13 mouse cellular contexts compared by ENCODE assay signal in genomic region chr2:32824181-32824580, GRCm38 (mm10). TPM values are rescaled to one million over a fixed set of nuclear protein-coding genes. Genes with fewer than 3 reads are reported as not detected.
DNase-seq lines count a peak whose midpoint lies in the region; TF ChIP-seq lines count a peak whose summit lies in the region.
"Had no signal": no experiment of that assay in that cellular context is flagged by ENCODE, and none has a peak within 500 bp of the region (broad histone marks: within the 10 kb centered on the region; RNA-seq: fewer than 3 reads in every experiment).

No protein-coding gene starts in this region.

- no peak overlapping the region for H3ac ChIP-seq in myocyte (ENCODE audit: control insufficient read depth, insufficient read length)

- no peak for TF ChIP-seq POLR2A in myocyte (IDR thresholded peaks at IDR 0.05; ENCODE audit: insufficient read length, low read depth)

- peak overlapping the region; percentile 53; the same call in 1 of the 2 replicates for H3K27ac ChIP-seq in left cerebral cortex, adult 2 months

- H3K4me3 ChIP-seq in left cerebral cortex, adult 2 months = no peak overlapping the region
- H3K4me3 ChIP-seq in myocyte = no peak overlapping the region
- H3K4me3 ChIP-seq: neural tube, embryonic 12.5 days had no signal

- intact Hi-C loops in left cerebral cortex, adult 2 months (cut with DNase I) = no loop called here
- intact Hi-C loops in left cerebral cortex, postnatal 14 days (cut with DNase I) = no loop called here

- no peak for TF ChIP-seq CTCF in left cerebral cortex, adult 2 months (IDR thresholded peaks at IDR 0.05)

- H3K27me3 ChIP-seq in myocyte (ENCODE audit: control insufficient read depth, insufficient read depth, insufficient read length) = no peaks in the 10 kb centered on the region
- H3K27me3 ChIP-seq: neural tube, embryonic 12.5 days; Patski had no signal

- DNase-seq in embryo, embryonic 10 days (ENCODE audit: low spot score) = peak; percentile 45
- DNase-seq in embryo, embryonic 9.5 days (ENCODE audit: extremely low spot score) = no peak
- DNase-seq in left cerebral cortex, adult 2 months (ENCODE audit: extremely low spot score in 1 of 2, low spot score in 2 of 2) = no peak
- no peak for DNase-seq in left cerebral cortex, postnatal 14 days (ENCODE audit: low spot score in 2 of 2)
- peak; percentile 52 for DNase-seq in embryo, embryonic 11 days
- no peak for DNase-seq in gastrocnemius, adult 18-20 months (ENCODE audit: low spot score)
- DNase-seq in adipocyte (ENCODE audit: low spot score) = no peak
- DNase-seq: gastrocnemius, postnatal 36 days; spleen, adult 18-20 months had no signal

- no peak overlapping the region for H3K4me2 ChIP-seq in myocyte (ENCODE audit: low read depth)
- H3K4me2 ChIP-seq: neural tube, embryonic 12.5 days had no signal

- peaks cover 3% of the 10 kb centered on the region for H3K36me3 ChIP-seq in myocyte (ENCODE audit: control insufficient read depth, insufficient read depth)

- H3K79me2 ChIP-seq in myocyte (ENCODE audit: control insufficient read depth, insufficient read depth) = no peaks in the 10 kb centered on the region

TF ChIP-seq in myocyte, 11 proteins besides CTCF, POLR2A, EP300 and RAD21:
- TF ChIP-seq MYOG (IDR thresholded peaks at IDR 0.05; ENCODE audit: control insufficient read depth in 1 of 3, insufficient read depth in 1 of 3, insufficient read length in 2 of 3, low read depth in 2 of 3) = peak in 1 of 3 experiments; percentile 30
- TF ChIP-seq E2F4 (IDR thresholded peaks at IDR 0.05; ENCODE audit: insufficient read depth) = no peak
- no peak for TF ChIP-seq MAX (IDR thresholded peaks at IDR 0.05; ENCODE audit: low read depth)
- TF ChIP-seq REST (IDR thresholded peaks at IDR 0.05; ENCODE audit: insufficient read depth, insufficient read length) = no peak
- peak in 2 of 3 experiments; percentile 7 to 10 for TF ChIP-seq MYOD1 (IDR thresholded peaks at IDR 0.05; ENCODE audit: control insufficient read depth in 1 of 3, insufficient read length in 2 of 3, low read depth in 2 of 3)
TF ChIP-seq in myocyte: peak in this region for 2.

RNA-seq across cellular contexts. Expression of gene Stxbp1, which starts 22.9 kb away (rescaled TPM):
- total RNA-seq in left cerebral cortex, adult 2 months (2021) = 100 to 1,000 TPM; 947 to 984 TPM
- 1,000 to 10,000 TPM; 1,032 to 1,038 TPM for total RNA-seq in left cerebral cortex, postnatal 14 days (2021)
- 32.2 TPM for polyA plus RNA-seq in myocyte (2012; fragmentation: generic; extraction: Trizol)
- total RNA-seq in gastrocnemius, adult 18-20 months (2021) = 1 to 10 TPM; 1.9 to 6.0 TPM

RNA-seq across cellular contexts. Expression of gene Cfap157, which starts 40.0 kb away (rescaled TPM):
- total RNA-seq in left cerebral cortex, adult 2 months (2021) = under 1 TPM; 0.20 to 0.61 TPM
- under 1 TPM in 1 of 2 experiments, not detected in 1; 0.33 TPM for total RNA-seq in left cerebral cortex, postnatal 14 days (2021)
- polyA plus RNA-seq in myocyte (2012; fragmentation: generic; extraction: Trizol) = 0.30 TPM
- total RNA-seq in gastrocnemius, adult 18-20 months (2021) = not detected
- total RNA-seq: gastrocnemius, postnatal 36 days; liver, adult 2 months had no signal
- polyA plus RNA-seq: liver, adult 2 months had no signal

RNA-seq across cellular contexts. Expression of gene Ptrh1, which starts 48.6 kb away (rescaled TPM):
- total RNA-seq in left cerebral cortex, adult 2 months (2021) = 1 to 10 TPM; 7.9 to 9.3 TPM
- total RNA-seq in left cerebral cortex, postnatal 14 days (2021) = 1 to 10 TPM; 6.1 to 7.6 TPM
- polyA plus RNA-seq in myocyte (2012; fragmentation: generic; extraction: Trizol) = 74.1 TPM
- total RNA-seq in gastrocnemius, adult 18-20 months (2021) = 1 to 10 TPM; 1.2 to 1.6 TPM

RNA-seq across cellular contexts. Expression of gene Ttc16, which starts 48.7 kb away (rescaled TPM):
- under 1 TPM; 0.40 to 0.52 TPM for total RNA-seq in left cerebral cortex, adult 2 months (2021)
- total RNA-seq in left cerebral cortex, postnatal 14 days (2021) = under 1 TPM; 0.23 to 0.35 TPM
- 0.16 TPM for polyA plus RNA-seq in myocyte (2012; fragmentation: generic; extraction: Trizol)
- under 1 TPM in 1 of 2 experiments, not detected in 1; 0.09 TPM for total RNA-seq in gastrocnemius, adult 18-20 months (2021)
- total RNA-seq: gastrocnemius, postnatal 36 days had no signal

RNA-seq across cellular contexts. Expression of gene Fam129b, which starts 51.7 kb away (rescaled TPM):
- 10 to 100 TPM; 24.4 to 31.4 TPM for total RNA-seq in left cerebral cortex, adult 2 months (2021)
- total RNA-seq in left cerebral cortex, postnatal 14 days (2021) = 10 to 100 TPM; 20.0 to 21.0 TPM
- 204 TPM for polyA plus RNA-seq in myocyte (2012; fragmentation: generic; extraction: Trizol)
- 1 to 10 TPM; 4.8 to 8.2 TPM for total RNA-seq in gastrocnemius, adult 18-20 months (2021)

Comparison
In these comparisons a context has a peak if more than half of its experiments do, and no peak if none do; other contexts are left out.
1. DNase-seq: peak in embryo, embryonic 10 days (single experiment) and embryo, embryonic 11 days (single experiment); none in embryo, embryonic 9.5 days (single experiment), left cerebral cortex, adult 2 months (0 of 2), left cerebral cortex, postnatal 14 days (0 of 2), gastrocnemius, adult 18-20 months (single experiment) and adipocyte (single experiment).
2. RNA of gene Stxbp1, which starts 22.9 kb away (total RNA-seq): 1,032 to 1,038 TPM in left cerebral cortex, postnatal 14 days and 947 to 984 TPM in left cerebral cortex, adult 2 months; 1.9 to 6.0 TPM in gastrocnemius, adult 18-20 months; every median in the first group is over 100 times any median in the second.